ENCODE assay signal across 12 mouse cellular contexts in the genomic region with DNA sequence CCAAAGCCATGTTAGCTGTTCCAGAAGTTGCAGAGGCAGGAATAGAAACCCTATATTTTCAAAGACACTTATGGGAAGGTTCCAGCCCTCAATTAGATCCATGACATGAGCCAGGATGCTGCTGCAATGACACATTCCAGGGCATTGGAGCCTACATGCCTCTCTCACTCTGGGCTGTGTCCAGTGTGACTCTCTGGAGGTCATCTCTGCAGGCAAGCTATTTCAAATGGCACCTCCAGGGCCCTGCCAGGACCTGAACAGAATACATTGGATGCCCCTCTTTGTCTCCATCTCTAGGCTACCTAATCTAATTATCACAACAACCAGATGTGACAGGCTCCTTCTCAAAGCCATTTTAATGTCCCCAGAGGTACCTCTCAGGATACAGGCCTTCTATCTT.
"Had no signal": no experiment of that assay in that cellular context is flagged by ENCODE, and none has a peak within 500 bp of the region (broad histone marks: within the 10 kb centered on the region; RNA-seq: fewer than 3 reads in every experiment).

No protein-coding gene starts in this region.

- DNase-seq: left cerebral cortex, postnatal 4 days; liver; liver, embryonic 13.5 days; liver, postnatal 0 days; lung, adult 18-20 months; lung, adult 2 months; lung, embryonic 14.5 days; lung, postnatal 10 days; lung, postnatal 14 days; lung, postnatal 36 days; lung, postnatal 4 days; midbrain, embryonic 14.5 days had no signal
